Mouse (Mus musculus): ENCODE results near the gene Chchd6.
A peak's percentile ranks its signal among the peaks of the same experiment; 100 is the strongest.

The Chchd6 gene

GRCm38 (mm10) chr6:89499961-89500360 is 95.5 kb downstream of the Chchd6 start:
- no peak for DNase-seq

GRCm38 (mm10) chr6:89498764-89499516 is 96.5 kb downstream of the Chchd6 start:
- DNase-seq, result peak; percentile 9 to 47

- no peak for DNase-seq
Measured at GRCm38 (mm10) chr6:89496916-89497315, 98.5 kb downstream of the Chchd6 start.

GRCm38 (mm10) chr6:89492368-89492767 is 103.1 kb downstream of the Chchd6 start:
- DNase-seq, result no peak

GRCm38 (mm10) chr6:89490369-89490768 is 105.1 kb downstream of the Chchd6 start:
- no peak for DNase-seq

GRCm38 (mm10) chr6:89489533-89489932 is 105.9 kb downstream of the Chchd6 start:
- no peak for DNase-seq

- DNase-seq, result no peak
Measured at GRCm38 (mm10) chr6:89486055-89486454, 109.4 kb downstream of the Chchd6 start.

GRCm38 (mm10) chr6:89481192-89481591 is 114.3 kb downstream of the Chchd6 start:
- no peak for DNase-seq

GRCm38 (mm10) chr6:89467908-89468307 is 127.5 kb downstream of the Chchd6 start:
- DNase-seq, result no peak

- no peak for DNase-seq
Measured at GRCm38 (mm10) chr6:89467290-89467689, 128.2 kb downstream of the Chchd6 start.

GRCm38 (mm10) chr6:89466875-89467274 is 128.6 kb downstream of the Chchd6 start:
- no peak for DNase-seq

- no peak for DNase-seq
Measured at GRCm38 (mm10) chr6:89466053-89466708, 129.3 kb downstream of the Chchd6 start.

- no peak for DNase-seq
Measured at GRCm38 (mm10) chr6:89462223-89462760, 133.2 kb downstream of the Chchd6 start.

GRCm38 (mm10) chr6:89461250-89462222 is 133.9 kb downstream of the Chchd6 start:
- DNase-seq, result peak; percentile 29 to 61

GRCm38 (mm10) chr6:89459634-89460033 is 135.8 kb downstream of the Chchd6 start:
- no peak for DNase-seq

- DNase-seq, result no peak
Measured at GRCm38 (mm10) chr6:89457601-89458000, 137.9 kb downstream of the Chchd6 start.

GRCm38 (mm10) chr6:89456409-89456961 is 139.0 kb downstream of the Chchd6 start:
- DNase-seq, result no peak

GRCm38 (mm10) chr6:89455523-89456000 is 139.9 kb downstream of the Chchd6 start:
- no peak for DNase-seq

- DNase-seq, result no peak
Measured at GRCm38 (mm10) chr6:89454437-89454836, 141.0 kb downstream of the Chchd6 start.

- no peak for DNase-seq
Measured at GRCm38 (mm10) chr6:89452976-89453674, 142.3 kb downstream of the Chchd6 start.

- DNase-seq, result no peak
Measured at GRCm38 (mm10) chr6:89452356-89452755, 143.1 kb downstream of the Chchd6 start.

- no peak for DNase-seq
Measured at GRCm38 (mm10) chr6:89448736-89449135, 146.7 kb downstream of the Chchd6 start.
